Mouse (Mus musculus) neural tube, embryonic 11.5 days (tissue): ENCODE data around the gene Arid1b. TPM values are rescaled to one million over a fixed set of nuclear protein-coding genes. Genes with fewer than 3 reads are reported as not detected.

Source experiments
- ATAC-seq: fragments of 200-750 bp; cut with Nextera tagmentation; 2 replicates; pipeline ENCODE4 v1.8.0; 2017; ENCODE audit warnings: moderate number of reproducible peaks, mild to moderate bottlenecking, moderate TSS enrichment, moderate library complexity; ENCODE audit not compliant: insufficient read depth, low FRiP score, low TSS enrichment
- DNase-seq: peaks from one replicate; pipeline ENCODE4 v3.0.0-alpha.2; 2015; ENCODE audit warnings: low spot score
- H3K27ac ChIP-seq: fragments of 300-500 bp; sonication (generic); 2 replicates; pipeline ENCODE4 v1.5.1; 2014; ENCODE audit warnings: low read depth, mild to moderate bottlenecking, low read length
- H3K27me3 ChIP-seq: fragments of 300-500 bp; sonication (generic); 2 replicates; pipeline ENCODE4 v1.6.1; 2014; ENCODE audit warnings: mild to moderate bottlenecking, low read length, mixed read lengths; ENCODE audit not compliant: control insufficient read depth, insufficient read depth
- H3K36me3 ChIP-seq: fragments of 300-500 bp; sonication (generic); 2 replicates; pipeline ENCODE4 v1.6.1; 2014; ENCODE audit warnings: mild to moderate bottlenecking, low read length, moderate library complexity, mixed read lengths; ENCODE audit not compliant: control insufficient read depth, insufficient read depth
- H3K4me1 ChIP-seq: fragments of 300-500 bp; sonication (generic); 2 replicates; pipeline ENCODE4 v1.6.1; 2014; ENCODE audit warnings: low read length, mixed read lengths; ENCODE audit not compliant: control insufficient read depth, insufficient read depth
- H3K4me2 ChIP-seq: fragments of 300-500 bp; sonication (generic); 2 replicates; pipeline ENCODE4 v1.6.1; 2014; ENCODE audit warnings: low read depth, mild to moderate bottlenecking, moderate library complexity
- H3K4me3 ChIP-seq: fragments of 300-500 bp; sonication (generic); 2 replicates; pipeline ENCODE4 v1.5.1; 2014; ENCODE audit warnings: low read depth, low read length
- H3K9ac ChIP-seq: fragments of 300-500 bp; sonication (generic); 2 replicates; pipeline ENCODE4 v1.6.1; 2014; ENCODE audit warnings: mild to moderate bottlenecking, low read length
- H3K9me3 ChIP-seq: fragments of 300-500 bp; sonication (generic); 2 replicates; pipeline ENCODE4 v1.6.1; 2016; ENCODE audit warnings: low read length; ENCODE audit not compliant: control insufficient read depth
- WGBS: fragments of 180-500 bp; shearing (Covaris S2); extraction: QIAGEN DNeasy Blood & Tissue Kit; methylation state at CpG from one replicate; pipeline ENCODE4 v1.1.7; 2014; 5-methylcytosine and 5-hydroxymethylcytosine counted together
- polyA plus RNA-seq: library from polyadenylated mRNA; unstranded; fragments of >200 nt; fragmentation: Nextera tagmentation; extraction: Ambion mirVana; gene quantifications from 2 replicates; pipeline ENCODE4 v1.2.1, GENCODE M21; 2014

Arid1b gene
- polyA plus RNA-seq, 1 experiment from 2014 or later, result 14.3 TPM

- WGBS, result 78% methylated on average over 4 of the region's 4 CpGs
- H3K4me3 ChIP-seq, result no peak overlapping the region
- H3K4me2 ChIP-seq, result no peak overlapping the region
- no peak overlapping the region for H3K9ac ChIP-seq
- H3K36me3 ChIP-seq, result no peaks in the 10 kb centered on the region
- no peak for ATAC-seq
- H3K9me3 ChIP-seq, result no peaks in the 10 kb centered on the region
- H3K27ac ChIP-seq, result no peak overlapping the region
- peaks cover 4% of the 10 kb centered on the region; the same call in 1 of the 2 replicates for H3K4me1 ChIP-seq
- H3K27me3 ChIP-seq, result no peaks in the 10 kb centered on the region
- no peak for DNase-seq
Measured at GRCm38 (mm10) chr17:5262788-5263187, 268.7 kb downstream of the Arid1b start.

DNA sequence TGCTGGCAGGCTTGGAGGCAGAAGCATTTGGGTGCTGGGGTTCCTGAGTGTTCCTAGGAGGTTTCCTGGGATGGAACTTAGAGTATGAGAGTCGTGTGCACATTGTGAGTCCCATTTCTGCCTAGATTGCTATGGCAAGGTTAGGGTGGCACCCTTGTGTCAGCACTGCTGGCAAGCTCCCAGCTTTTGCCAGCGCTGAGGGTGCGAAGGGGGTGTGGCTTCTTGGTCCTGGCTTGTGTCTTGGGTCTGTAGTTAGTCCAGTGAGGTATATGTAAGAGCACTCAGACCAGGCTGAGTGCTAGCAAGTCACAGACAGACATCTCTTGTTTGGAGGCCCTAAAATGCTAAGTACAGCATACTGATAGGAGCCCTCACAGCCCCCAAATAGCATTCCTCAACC lies 270.7 kb downstream of the Arid1b start:
- Histone ChIP-seq H3K4me3 (no peak overlapping the region), H3K27ac (no peak overlapping the region), H3K4me2 (no peak overlapping the region), H3K9me3 (no peaks in the 10 kb centered on the region), H3K27me3 (no peaks in the 10 kb centered on the region), H3K36me3 (no peaks in the 10 kb centered on the region), H3K4me1 (peaks cover 6% of the 10 kb centered on the region; the same call in 1 of the 2 replicates), H3K9ac (no peak overlapping the region)
- DNase-seq (no peak), ATAC-seq (no peak)
- 95% methylated on average over 3 of the region's 3 CpGs for WGBS

GRCm38 (mm10) chr17:5265615-5266014 lies 271.5 kb downstream of the Arid1b start:
- H3K9me3 ChIP-seq, result no peaks in the 10 kb centered on the region
- WGBS, result 92% methylated on average over 6 of the region's 6 CpGs
- DNase-seq, result no peak
- H3K27me3 ChIP-seq, result no peaks in the 10 kb centered on the region
- no peak overlapping the region for H3K4me2 ChIP-seq
- no peak for ATAC-seq
- no peaks in the 10 kb centered on the region for H3K36me3 ChIP-seq
- no peak overlapping the region for H3K9ac ChIP-seq
- no peak overlapping the region for H3K27ac ChIP-seq
- H3K4me3 ChIP-seq, result no peak overlapping the region
- H3K4me1 ChIP-seq, result peaks cover 6% of the 10 kb centered on the region; the same call in 1 of the 2 replicates

DNA sequence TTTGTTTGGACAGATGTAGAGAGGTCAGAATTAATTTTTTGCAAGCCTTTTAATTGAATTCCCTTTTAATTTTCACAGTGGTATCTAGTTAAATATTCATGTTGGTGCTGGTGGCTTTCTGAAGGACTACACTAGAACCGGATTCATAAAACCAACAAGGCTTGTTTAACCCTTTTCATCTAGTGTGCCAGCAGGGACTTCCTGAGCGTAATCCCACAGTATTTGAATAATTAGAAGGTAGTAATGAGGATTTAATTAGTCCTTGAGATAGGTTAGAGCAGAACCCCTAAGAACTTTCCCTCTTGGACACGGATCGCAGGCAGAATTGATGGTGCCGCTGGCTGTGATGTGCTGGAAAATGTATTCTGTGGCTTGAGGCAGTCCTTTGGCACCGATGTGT lies 273.6 kb downstream of the Arid1b start:
- H3K4me3 ChIP-seq, result no peak overlapping the region
- H3K4me2 ChIP-seq, result no peak overlapping the region
- no peaks in the 10 kb centered on the region for H3K36me3 ChIP-seq
- H3K27me3 ChIP-seq, result no peaks in the 10 kb centered on the region
- WGBS, result 95% methylated on average over 6 of the region's 6 CpGs
- H3K4me1 ChIP-seq, result 0 out of 2 replicates have a peak, but pooled peaks cover 2% of the 10 kb centered on the region
- H3K9me3 ChIP-seq, result no peaks in the 10 kb centered on the region
- DNase-seq (no peak), ATAC-seq (no peak)
- no peak overlapping the region for H3K9ac ChIP-seq
- H3K27ac ChIP-seq, result no peak overlapping the region

GRCm38 (mm10) chr17:5269302-5269701 lies 275.2 kb downstream of the Arid1b start:
- Histone ChIP-seq H3K27ac (no peak overlapping the region), H3K4me3 (no peak overlapping the region), H3K27me3 (no peaks in the 10 kb centered on the region), H3K36me3 (no peaks in the 10 kb centered on the region), H3K9ac (no peak overlapping the region), H3K4me2 (no peak overlapping the region), H3K4me1 (0 out of 2 replicates have a peak, but pooled peaks cover 2% of the 10 kb centered on the region), H3K9me3 (no peaks in the 10 kb centered on the region)
- DNase-seq (no peak), ATAC-seq (no peak)
- whole genome bisulfite sequencing, result 79% methylated on average over 10 of the region's 10 CpGs

DNA sequence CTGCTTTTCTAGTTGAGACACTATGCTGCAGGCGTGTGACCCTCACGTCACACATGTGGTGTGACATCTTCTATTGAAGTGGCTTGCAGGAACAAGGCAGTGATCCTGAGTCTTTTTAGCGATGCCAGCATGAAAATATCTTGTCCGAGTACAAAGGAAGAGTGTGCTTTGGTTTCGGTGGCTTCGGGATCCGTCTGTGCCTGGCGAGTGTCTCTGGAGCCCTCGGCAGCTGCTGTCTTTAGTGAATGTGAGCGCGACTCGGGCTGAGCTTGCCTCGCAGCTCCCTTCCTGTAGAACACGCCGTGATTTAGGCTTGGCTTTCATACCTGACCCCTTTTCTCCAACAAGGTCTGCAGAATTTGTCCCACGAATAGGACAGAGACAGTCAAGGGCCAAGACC lies 275.6 kb downstream of the Arid1b start:
- H3K27me3 ChIP-seq, result no peaks in the 10 kb centered on the region
- 87% methylated on average over 16 of the region's 16 CpGs for WGBS
- H3K9me3 ChIP-seq, result no peaks in the 10 kb centered on the region
- H3K4me3 ChIP-seq, result no peak overlapping the region
- DNase-seq, result no peak
- no peak overlapping the region for H3K4me2 ChIP-seq
- ATAC-seq, result no peak
- H3K36me3 ChIP-seq, result no peaks in the 10 kb centered on the region
- no peak overlapping the region for H3K27ac ChIP-seq
- no peak overlapping the region for H3K9ac ChIP-seq
- H3K4me1 ChIP-seq, result 0 out of 2 replicates have a peak, but pooled peaks cover 2% of the 10 kb centered on the region

DNA sequence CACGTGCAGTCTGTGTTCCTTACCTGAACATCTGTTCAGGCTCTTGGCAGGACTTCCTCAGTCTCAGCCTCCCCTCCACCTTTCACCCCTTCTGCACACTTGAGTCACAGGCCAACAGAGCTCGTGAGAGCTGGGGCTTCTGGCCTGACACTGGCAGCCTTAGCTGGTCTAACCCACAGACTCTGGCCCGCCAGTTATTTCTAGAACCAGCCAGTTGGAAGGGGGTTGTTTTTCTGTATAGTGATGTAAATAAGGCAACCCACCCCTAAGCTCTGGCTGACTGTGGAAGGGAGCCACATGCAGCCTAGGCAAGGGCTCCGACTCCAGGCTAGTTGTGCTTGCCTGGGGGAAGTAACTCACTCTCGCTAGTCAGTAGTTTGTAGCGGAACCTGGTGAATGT lies 276.7 kb downstream of the Arid1b start:
- H3K36me3 ChIP-seq, result no peaks in the 10 kb centered on the region
- no peak overlapping the region for H3K9ac ChIP-seq
- DNase-seq (no peak), ATAC-seq (no peak)
- WGBS, result 77% methylated on average over 6 of the region's 6 CpGs
- H3K27ac ChIP-seq, result no peak overlapping the region
- no peak overlapping the region for H3K4me2 ChIP-seq
- H3K4me3 ChIP-seq, result no peak overlapping the region
- H3K4me1 ChIP-seq, result 0 out of 2 replicates have a peak, but pooled peaks cover 2% of the 10 kb centered on the region
- no peaks in the 10 kb centered on the region for H3K27me3 ChIP-seq
- no peaks in the 10 kb centered on the region for H3K9me3 ChIP-seq

DNA sequence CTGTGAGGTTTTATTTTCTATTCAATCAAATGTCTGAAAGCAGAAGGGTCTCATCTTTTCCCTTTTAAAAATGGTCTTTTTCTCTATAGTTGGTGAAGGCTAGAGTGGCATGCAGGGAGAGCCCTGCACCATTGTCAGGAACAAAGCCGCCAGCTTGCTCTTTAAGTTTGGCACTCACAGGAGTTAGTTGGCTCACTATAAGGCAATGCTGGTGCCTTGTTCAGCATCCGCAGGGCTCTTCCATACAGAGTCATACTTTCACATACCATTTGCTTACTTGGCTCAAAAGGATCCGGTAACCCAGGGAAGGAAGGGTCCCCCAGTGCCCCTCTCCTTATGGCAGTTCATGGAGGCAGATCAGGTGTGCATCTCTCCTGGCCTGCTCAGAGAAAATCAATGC lies 279.0 kb downstream of the Arid1b start:
- Histone ChIP-seq H3K9ac (no peak overlapping the region), H3K4me1 (0 out of 2 replicates have a peak, but pooled peaks cover 2% of the 10 kb centered on the region), H3K27ac (no peak overlapping the region), H3K4me2 (no peak overlapping the region), H3K36me3 (no peaks in the 10 kb centered on the region), H3K4me3 (no peak overlapping the region), H3K27me3 (no peaks in the 10 kb centered on the region), H3K9me3 (no peaks in the 10 kb centered on the region)
- ATAC-seq (no peak), DNase-seq (no peak)
- 95% methylated on average over 3 of the region's 3 CpGs for WGBS

- no peak overlapping the region for H3K9ac ChIP-seq
- H3K4me1 ChIP-seq, result 0 out of 2 replicates have a peak, but pooled peaks cover 2% of the 10 kb centered on the region
- H3K4me3 ChIP-seq, result no peak overlapping the region
- H3K27ac ChIP-seq, result no peak overlapping the region
- ATAC-seq (no peak), DNase-seq (no peak)
- H3K27me3 ChIP-seq, result no peaks in the 10 kb centered on the region
- 80% methylated on average over 3 of the region's 3 CpGs for WGBS
- H3K9me3 ChIP-seq, result no peaks in the 10 kb centered on the region
- no peaks in the 10 kb centered on the region for H3K36me3 ChIP-seq
- H3K4me2 ChIP-seq, result no peak overlapping the region
Measured at GRCm38 (mm10) chr17:5273685-5274084, 279.6 kb downstream of the Arid1b start.
